Mouse (Mus musculus) MEL (cell line): ENCODE results near the gene Slc43a1.

Experiments
- CTCF ChIP-seq, 3 experiments: IDR thresholded peaks in 2 of 3; conservative IDR thresholded peaks in 1 of 3; 2 replicates each; pipeline ENCODE4 v1.5.1; 2011 to 2012; ENCODE audit warnings: low read length in 3 of 3, low read depth in 2 of 3, mild to moderate bottlenecking in 2 of 3, improper control_type of control experiment in 1 of 3, inconsistent platforms in 1 of 3, mixed read lengths in 1 of 3, moderate library complexity in 1 of 3; ENCODE audit not compliant: control insufficient read depth in 1 of 3, insufficient read depth in 1 of 3, poor library complexity in 1 of 3, severe bottlenecking in 1 of 3
- ELF1 ChIP-seq: IDR thresholded peaks from 2 replicates; pipeline ENCODE4 v1.6.1; 2014; ENCODE audit warnings: low read depth, mild to moderate bottlenecking, inconsistent platforms, low read length, improper control_type of control experiment, moderate library complexity
- GATA1 ChIP-seq: IDR thresholded peaks from 2 replicates; pipeline ENCODE4 v1.6.1; 2011; ENCODE audit warnings: low read depth, low read length, improper control_type of control experiment
- MAX ChIP-seq: IDR thresholded peaks from 2 replicates; pipeline ENCODE4 v1.6.1; 2011; ENCODE audit warnings: low read length, improper control_type of control experiment
- MEF2A ChIP-seq: IDR thresholded peaks from 2 replicates; pipeline ENCODE4 v1.6.1; 2014; ENCODE audit warnings: low read depth, mild to moderate bottlenecking, inconsistent platforms, low read length, improper control_type of control experiment; ENCODE audit not compliant: poor library complexity, insufficient replicate concordance, severe bottlenecking; ENCODE audit errors: extremely low read depth
- MYB ChIP-seq: IDR thresholded peaks from 2 replicates; pipeline ENCODE4 v1.6.1; 2011; ENCODE audit warnings: mild to moderate bottlenecking, low read depth, low read length, improper control_type of control experiment
- POLR2A ChIP-seq, 2 experiments: IDR thresholded peaks; 2 replicates each; pipeline ENCODE4 v1.6.1; 2011 to 2012; ENCODE audit warnings: low read length in 2 of 2, mild to moderate bottlenecking in 2 of 2, control low read depth in 1 of 2, improper control_type of control experiment in 1 of 2, low read depth in 1 of 2, moderate library complexity in 1 of 2; ENCODE audit not compliant: control insufficient read depth in 1 of 2, insufficient read depth in 1 of 2, poor library complexity in 1 of 2
- POLR2AphosphoS2 ChIP-seq: IDR thresholded peaks from 2 replicates; pipeline ENCODE4 v1.6.1; 2011; ENCODE audit warnings: low read length, improper control_type of control experiment
- POLR2AphosphoS5 ChIP-seq: IDR thresholded peaks from 2 replicates; pipeline ENCODE4 v1.6.1; 2012; ENCODE audit warnings: low read depth, borderline replicate concordance, mild to moderate bottlenecking, inconsistent platforms, low read length, moderate library complexity, mixed read lengths
- RCOR1 ChIP-seq: IDR thresholded peaks from 2 replicates; pipeline ENCODE4 v1.6.1; 2012; ENCODE audit warnings: low read depth, mild to moderate bottlenecking, inconsistent platforms, low read length, improper control_type of control experiment
- TCF12 ChIP-seq: IDR thresholded peaks from 2 replicates; pipeline ENCODE4 v1.6.1; 2014; ENCODE audit warnings: low read depth, mild to moderate bottlenecking, inconsistent platforms, low read length, improper control_type of control experiment, moderate library complexity
- ZMIZ1 ChIP-seq: IDR thresholded peaks from 2 replicates; pipeline ENCODE4 v1.6.1; 2012; ENCODE audit warnings: low read depth, mild to moderate bottlenecking, inconsistent platforms, low read length, improper control_type of control experiment, moderate library complexity

DNA sequence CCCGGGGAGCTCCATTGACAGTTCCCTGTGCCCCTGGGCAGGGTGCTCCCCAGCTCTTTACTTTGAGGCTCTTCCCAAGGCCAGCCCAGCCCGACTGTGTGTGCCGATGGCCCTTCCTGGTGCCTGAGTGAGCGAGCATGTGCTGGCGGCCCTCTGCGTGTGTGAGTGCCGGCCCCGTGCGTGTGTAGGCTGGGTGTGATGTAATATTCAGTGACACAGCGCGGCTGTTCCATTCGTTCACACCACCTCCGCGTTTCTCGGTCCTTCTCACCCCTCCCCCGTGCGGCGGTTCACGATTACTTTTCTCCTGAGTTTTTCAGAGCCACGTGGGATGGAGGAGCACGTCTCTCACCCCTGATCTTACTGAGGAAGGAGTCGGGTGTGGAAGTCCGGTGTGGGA, 44.0 kb downstream of the Slc43a1 start:
- TF ChIP-seq MYB (no peak), POLR2AphosphoS5 (no peak), POLR2A (IDR thresholded peaks at IDR 0.05; ENCODE audit: control insufficient read depth in 1 of 2, insufficient read depth in 1 of 2, low read depth in 1 of 2, low read length in 2 of 2, poor library complexity in 1 of 2) (no peak), TCF12 (no peak), ELF1 (no peak), CTCF (IDR thresholded peaks at IDR 0.05 in 2 of 3, conservative IDR thresholded peaks at IDR 0.05 in 1 of 3; ENCODE audit: control insufficient read depth in 1 of 3, insufficient read depth in 1 of 3, low read depth in 2 of 3, low read length in 3 of 3, poor library complexity in 1 of 3, severe bottlenecking in 1 of 3) (no peak), POLR2AphosphoS2 (no peak), RCOR1 (no peak), GATA1 (no peak), ZMIZ1 (no peak), MEF2A (no peak), MAX (no peak)
